11 mouse cellular contexts compared by ENCODE assay signal in the genomic region with DNA sequence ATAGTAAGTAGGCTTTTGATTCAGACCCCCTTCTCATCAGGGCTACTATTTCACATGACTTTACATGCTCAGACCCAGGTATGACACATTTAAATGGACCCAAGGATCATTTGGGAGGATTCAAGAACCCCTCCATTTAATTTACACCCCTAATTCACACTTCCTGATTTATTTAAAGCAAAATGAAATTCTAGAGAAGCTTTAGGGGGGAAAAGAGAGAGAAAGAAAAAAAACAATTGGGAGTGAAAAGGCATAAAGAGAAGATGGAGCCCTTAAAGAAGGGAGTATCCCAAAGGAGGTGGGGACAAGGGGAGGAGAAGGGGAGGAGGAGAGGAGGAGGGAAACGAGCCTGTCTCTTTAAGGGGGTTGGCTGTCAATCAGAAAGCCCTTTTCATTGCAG. TPM values are rescaled to one million over a fixed set of nuclear protein-coding genes. Genes with fewer than 3 reads are reported as not detected.
DNase-seq lines count a peak whose midpoint lies in the region; ATAC-seq and TF ChIP-seq lines count a peak whose summit lies in the region.
"Had no signal": no experiment of that assay in that cellular context is flagged by ENCODE, and none has a peak within 500 bp of the region (broad histone marks: within the 10 kb centered on the region; RNA-seq: fewer than 3 reads in every experiment).

A gene (plus strand): TSS at position 301 of the 400 bp plus-strand sequence.

- no peak for ATAC-seq in embryonic facial prominence, embryonic 15.5 days (ENCODE audit: insufficient number of reproducible peaks, low FRiP score, low TSS enrichment, low read depth)
- ATAC-seq in hindbrain, postnatal 0 days = no peak
- ATAC-seq in midbrain, postnatal 0 days (ENCODE audit: low FRiP score) = no peak
- no peak for ATAC-seq in kidney, embryonic 14.5 days (ENCODE audit: low FRiP score, low TSS enrichment)

- H3K4me2 ChIP-seq in embryonic facial prominence, embryonic 15.5 days (replicated peaks) = no peak within 1 kb of the TSS
- no peak within 1 kb of the TSS for H3K4me2 ChIP-seq in hindbrain, postnatal 0 days (ENCODE audit: low read depth, low read length)
- no peak within 1 kb of the TSS for H3K4me2 ChIP-seq in midbrain, postnatal 0 days (ENCODE audit: low read depth, low read length, poor library complexity, severe bottlenecking)
- no peak within 1 kb of the TSS for H3K4me2 ChIP-seq in kidney, embryonic 14.5 days (replicated peaks; ENCODE audit: low read depth, low read length)
- H3K4me2 ChIP-seq: kidney, embryonic 15.5 days; stomach, embryonic 15.5 days had no signal

- no peaks in the 10 kb centered on the region for H3K9me3 ChIP-seq in embryonic facial prominence, embryonic 15.5 days (replicated peaks)
- H3K9me3 ChIP-seq in hindbrain, postnatal 0 days (ENCODE audit: low read length) = no peaks in the 10 kb centered on the region
- H3K9me3 ChIP-seq in midbrain, postnatal 0 days (ENCODE audit: low read length) = no peaks in the 10 kb centered on the region
- no peaks in the 10 kb centered on the region for H3K9me3 ChIP-seq in kidney, embryonic 14.5 days (ENCODE audit: control insufficient read depth, low read length)
- H3K9me3 ChIP-seq: kidney, embryonic 15.5 days; stomach, embryonic 15.5 days had no signal

- no peaks in the 10 kb centered on the region for H3K36me3 ChIP-seq in embryonic facial prominence, embryonic 15.5 days
- H3K36me3 ChIP-seq in hindbrain, postnatal 0 days (ENCODE audit: insufficient read depth, low read length) = no peaks in the 10 kb centered on the region
- H3K36me3 ChIP-seq in midbrain, postnatal 0 days (ENCODE audit: insufficient read depth, low read length) = no peaks in the 10 kb centered on the region
- no peaks in the 10 kb centered on the region for H3K36me3 ChIP-seq in kidney, embryonic 14.5 days (ENCODE audit: control insufficient read depth, insufficient read depth, low read length)
- H3K36me3 ChIP-seq: kidney, embryonic 15.5 days; stomach, embryonic 15.5 days had no signal

- H3K9ac ChIP-seq in embryonic facial prominence, embryonic 15.5 days = no peak within 1 kb of the TSS
- no peak within 1 kb of the TSS for H3K9ac ChIP-seq in hindbrain, postnatal 0 days (replicated peaks; ENCODE audit: low read length)
- H3K9ac ChIP-seq in midbrain, postnatal 0 days (replicated peaks; ENCODE audit: low read length, poor library complexity, severe bottlenecking) = no peak within 1 kb of the TSS
- H3K9ac ChIP-seq in kidney, embryonic 14.5 days (ENCODE audit: low read depth, low read length) = no peak within 1 kb of the TSS
- H3K9ac ChIP-seq: kidney, embryonic 15.5 days; stomach, embryonic 15.5 days had no signal

- 0 out of 2 replicates have a peak, but pooled peaks cover 9% of the 10 kb centered on the region for H3K27me3 ChIP-seq in embryonic facial prominence, embryonic 15.5 days
- H3K27me3 ChIP-seq in hindbrain, postnatal 0 days (ENCODE audit: insufficient read depth, low read length) = no peaks in the 10 kb centered on the region
- no peaks in the 10 kb centered on the region for H3K27me3 ChIP-seq in midbrain, postnatal 0 days (ENCODE audit: insufficient read depth, low read length)
- no peaks in the 10 kb centered on the region for H3K27me3 ChIP-seq in kidney, embryonic 14.5 days (ENCODE audit: control insufficient read depth, insufficient read depth, low read length)
- H3K27me3 ChIP-seq: stomach, embryonic 15.5 days had no signal

- no peaks in the 10 kb centered on the region for H3K4me1 ChIP-seq in embryonic facial prominence, embryonic 15.5 days
- H3K4me1 ChIP-seq in hindbrain, postnatal 0 days (ENCODE audit: insufficient read depth, low read length) = no peaks in the 10 kb centered on the region
- no peaks in the 10 kb centered on the region for H3K4me1 ChIP-seq in midbrain, postnatal 0 days (ENCODE audit: insufficient read depth, low read length)
- H3K4me1 ChIP-seq in kidney, embryonic 14.5 days (ENCODE audit: control insufficient read depth, insufficient read depth, low read length) = no peaks in the 10 kb centered on the region
- H3K4me1 ChIP-seq: kidney, embryonic 15.5 days; stomach, embryonic 15.5 days had no signal

- TF ChIP-seq CTCF in left cerebral cortex, adult 2 months (IDR thresholded peaks at IDR 0.05) = no peak
- TF ChIP-seq CTCF in hindbrain, postnatal 0 days (IDR thresholded peaks at IDR 0.05; ENCODE audit: low read depth) = no peak
- no peak for TF ChIP-seq CTCF in midbrain, postnatal 0 days (IDR thresholded peaks at IDR 0.05)

- 31% methylated on average over 1 of the region's 1 CpGs for WGBS in embryonic facial prominence, embryonic 15.5 days
- WGBS in hindbrain, postnatal 0 days = 15% methylated on average over 1 of the region's 1 CpGs
- 25% methylated on average over 1 of the region's 1 CpGs for WGBS in midbrain, postnatal 0 days
- 37% methylated on average over 1 of the region's 1 CpGs for WGBS in kidney, embryonic 14.5 days

- no peak for DNase-seq in left cerebral cortex, adult 2 months (ENCODE audit: extremely low spot score in 1 of 2, low spot score in 2 of 2)
- no peak for DNase-seq in left cerebral cortex, adult 11 months (ENCODE audit: low spot score)
- DNase-seq in hindbrain, postnatal 0 days (ENCODE audit: low spot score) = no peak
- no peak for DNase-seq in midbrain, postnatal 0 days (ENCODE audit: low spot score)
- no peak for DNase-seq in adrenal gland, adult (ENCODE audit: inconsistent age in 2 of 2, low spot score in 1 of 2)
- DNase-seq: heart, postnatal 10 days; lung, postnatal 4 days had no signal

- intact Hi-C loops in left cerebral cortex, adult 2 months (cut with DNase I) = loop anchor here (5.0 kb wide), 2 partner anchors 195 to 225 kb away; no protein-coding TSS in a partner anchor

- peak within 1 kb of the TSS; percentile 13; the same call in 1 of the 2 replicates for H3K4me3 ChIP-seq in left cerebral cortex, adult 2 months
- no peak within 1 kb of the TSS for H3K4me3 ChIP-seq in embryonic facial prominence, embryonic 15.5 days (replicated peaks)
- H3K4me3 ChIP-seq in hindbrain, postnatal 0 days (ENCODE audit: low read length) = no peak within 1 kb of the TSS
- H3K4me3 ChIP-seq in midbrain, postnatal 0 days (ENCODE audit: low read depth, low read length) = no peak within 1 kb of the TSS
- no peak within 1 kb of the TSS for H3K4me3 ChIP-seq in kidney, embryonic 14.5 days (ENCODE audit: low read length)
- H3K4me3 ChIP-seq: kidney, embryonic 15.5 days; stomach, embryonic 15.5 days had no signal

- H3K27ac ChIP-seq in left cerebral cortex, adult 2 months = no peak within 1 kb of the TSS
- H3K27ac ChIP-seq in embryonic facial prominence, embryonic 15.5 days (replicated peaks) = no peak within 1 kb of the TSS
- H3K27ac ChIP-seq in hindbrain, postnatal 0 days = no peak within 1 kb of the TSS
- H3K27ac ChIP-seq in midbrain, postnatal 0 days (ENCODE audit: low read depth, low read length) = no peak within 1 kb of the TSS
- no peak within 1 kb of the TSS for H3K27ac ChIP-seq in kidney, embryonic 14.5 days (ENCODE audit: low read depth, low read length)
- H3K27ac ChIP-seq: kidney, embryonic 15.5 days; stomach, embryonic 15.5 days had no signal

RNA-seq across cellular contexts. Expression of the gene that starts here (rescaled TPM):
- 100 to 1,000 TPM; 435 to 470 TPM for total RNA-seq in left cerebral cortex, adult 2 months (2021)
- polyA plus RNA-seq in embryonic facial prominence, embryonic 15.5 days (2015; fragmentation: Nextera tagmentation; extraction: Ambion mirVana) = 10.1 and 11.9 TPM in 2 replicates
- 54.3 and 64.8 TPM in 2 replicates for total RNA-seq in hindbrain, postnatal 0 days (2014; rRNA removed)
- polyA plus RNA-seq in hindbrain, postnatal 0 days (2015; fragmentation: Nextera tagmentation; extraction: Ambion mirVana) = 46.2 and 67.2 TPM in 2 replicates
- 17.7 and 23.3 TPM in 2 replicates for total RNA-seq in midbrain, postnatal 0 days (2014; rRNA removed)
- polyA plus RNA-seq in midbrain, postnatal 0 days (2015; fragmentation: Nextera tagmentation; extraction: Ambion mirVana) = 10.2 and 13.5 TPM in 2 replicates
- polyA plus RNA-seq in kidney, embryonic 14.5 days (2014; fragmentation: Nextera tagmentation; extraction: Ambion mirVana) = 2.4 and 3.6 TPM in 2 replicates
